ENCODE assay signal across 10 mouse cellular contexts in genomic region chr8:124633001-124633703, GRCm38 (mm10). TPM values are rescaled to one million over a fixed set of nuclear protein-coding genes. Genes with fewer than 3 reads are reported as not detected.
DNase-seq lines count a peak whose midpoint lies in the region; ATAC-seq and TF ChIP-seq lines count a peak whose summit lies in the region.
"Had no signal": no experiment of that assay in that cellular context is flagged by ENCODE, and none has a peak within 500 bp of the region (broad histone marks: within the 10 kb centered on the region; RNA-seq: fewer than 3 reads in every experiment).

No protein-coding gene starts in this region.

- no peaks in the 10 kb centered on the region for H3K9me3 ChIP-seq in stomach, embryonic 16.5 days (replicated peaks; ENCODE audit: control insufficient read depth, low read length)
- no peaks in the 10 kb centered on the region for H3K9me3 ChIP-seq in hindbrain, postnatal 0 days (ENCODE audit: low read length)
- H3K9me3 ChIP-seq in forebrain, embryonic 13.5 days (replicated peaks) = no peaks in the 10 kb centered on the region
- H3K9me3 ChIP-seq: embryonic facial prominence, embryonic 12.5 days had no signal

- no peak for TF ChIP-seq CTCF in hindbrain, postnatal 0 days (IDR thresholded peaks at IDR 0.05; ENCODE audit: low read depth)

- H3K4me2 ChIP-seq in stomach, embryonic 16.5 days (ENCODE audit: low read depth, low read length) = no peak overlapping the region
- H3K4me2 ChIP-seq in hindbrain, postnatal 0 days (ENCODE audit: low read depth, low read length) = no peak overlapping the region
- H3K4me2 ChIP-seq in forebrain, embryonic 13.5 days = no peak overlapping the region
- H3K4me2 ChIP-seq: embryonic facial prominence, embryonic 12.5 days had no signal

- no peaks in the 10 kb centered on the region for H3K27me3 ChIP-seq in stomach, embryonic 16.5 days (ENCODE audit: control insufficient read depth, insufficient read depth, low read length)
- no peaks in the 10 kb centered on the region for H3K27me3 ChIP-seq in hindbrain, postnatal 0 days (ENCODE audit: insufficient read depth, low read length)
- no peaks in the 10 kb centered on the region for H3K27me3 ChIP-seq in forebrain, embryonic 13.5 days
- H3K27me3 ChIP-seq: embryonic facial prominence, embryonic 12.5 days had no signal

- DNase-seq in frontal cortex, postnatal 25 days (ENCODE audit: low spot score in 2 of 2) = no peak
- DNase-seq in heart, postnatal 14 days = peak; percentile 86 to 90
- peak; percentile 29 to 78 for DNase-seq in left cerebral cortex, postnatal 14 days (ENCODE audit: low spot score in 2 of 2)
- DNase-seq in hindbrain, postnatal 0 days (ENCODE audit: low spot score) = no peak

- intact Hi-C loops in heart, postnatal 14 days (cut with DNase I) = loop anchor here (2.0 kb wide), 1 partner anchor 30 kb away; the partner anchor contains the start of gene 2310022B05Rik
- intact Hi-C loops in left cerebral cortex, postnatal 14 days (cut with DNase I) = no loop called here

- 54% methylated on average over 14 of the region's 14 CpGs for WGBS in stomach, embryonic 16.5 days
- 86% methylated on average over 14 of the region's 14 CpGs for WGBS in hindbrain, postnatal 0 days
- 88% methylated on average over 14 of the region's 14 CpGs for WGBS in forebrain, embryonic 13.5 days

- H3K9ac ChIP-seq in stomach, embryonic 16.5 days (ENCODE audit: low read length) = peak overlapping the region; percentile 43; the same call in 1 of the 2 replicates
- H3K9ac ChIP-seq in hindbrain, postnatal 0 days (replicated peaks; ENCODE audit: low read length) = no peak overlapping the region
- H3K9ac ChIP-seq in forebrain, embryonic 13.5 days = no peak overlapping the region
- H3K9ac ChIP-seq: embryonic facial prominence, embryonic 12.5 days had no signal

- peaks cover 7% of the 10 kb centered on the region for H3K36me3 ChIP-seq in stomach, embryonic 16.5 days (ENCODE audit: control insufficient read depth, insufficient read depth, low read length)
- peaks cover 19% of the 10 kb centered on the region for H3K36me3 ChIP-seq in hindbrain, postnatal 0 days (ENCODE audit: insufficient read depth, low read length)
- H3K36me3 ChIP-seq in forebrain, embryonic 13.5 days (ENCODE audit: poor library complexity, severe bottlenecking) = peaks cover 33% of the 10 kb centered on the region

- peaks cover 23% of the 10 kb centered on the region for H3K4me1 ChIP-seq in stomach, embryonic 16.5 days (ENCODE audit: control insufficient read depth, insufficient read depth, low read length)
- peaks cover 9% of the 10 kb centered on the region for H3K4me1 ChIP-seq in hindbrain, postnatal 0 days (ENCODE audit: insufficient read depth, low read length)
- H3K4me1 ChIP-seq in forebrain, embryonic 13.5 days = peaks cover 8% of the 10 kb centered on the region

- ATAC-seq in frontal cortex, adult (ENCODE audit: low TSS enrichment) = peak; percentile 33
- peak; percentile 42; the same call in 1 of the 2 replicates for ATAC-seq in common myeloid progenitor, adult 5-6 weeks (replicated peaks; ENCODE audit: low read depth, poor library complexity, severe bottlenecking)
- ATAC-seq in stomach, embryonic 16.5 days (ENCODE audit: insufficient read depth, low FRiP score) = peak; percentile 79
- no peak for ATAC-seq in hindbrain, postnatal 0 days
- ATAC-seq in forebrain, embryonic 13.5 days = no peak

- peak overlapping the region; percentile 91 for H3K27ac ChIP-seq in stomach, embryonic 16.5 days (ENCODE audit: low read length)
- no peak overlapping the region for H3K27ac ChIP-seq in hindbrain, postnatal 0 days
- H3K27ac ChIP-seq in forebrain, embryonic 13.5 days = no peak overlapping the region
- H3K27ac ChIP-seq: embryonic facial prominence, embryonic 12.5 days had no signal

- H3K4me3 ChIP-seq in stomach, embryonic 16.5 days (replicated peaks; ENCODE audit: low read length) = no peak overlapping the region
- no peak overlapping the region for H3K4me3 ChIP-seq in hindbrain, postnatal 0 days (ENCODE audit: low read length)
- no peak overlapping the region for H3K4me3 ChIP-seq in forebrain, embryonic 13.5 days
- H3K4me3 ChIP-seq: embryonic facial prominence, embryonic 12.5 days had no signal

RNA-seq across cellular contexts. Expression of gene 2310022B05Rik, which starts 30.0 kb away (rescaled TPM):
- 3.3 and 5.4 TPM in 2 replicates for total RNA-seq in common myeloid progenitor, adult 5-6 weeks (2017)
- total RNA-seq in heart, postnatal 14 days (2021) = 100 to 1,000 TPM in 1 of 2 experiments, 10 to 100 TPM in 1; 85.6 to 103 TPM
- 10 to 100 TPM; 50.4 to 60.0 TPM for total RNA-seq in left cerebral cortex, postnatal 14 days (2021)
- 23.3 and 23.5 TPM in 2 replicates for polyA plus RNA-seq in stomach, embryonic 16.5 days (2015; fragmentation: Nextera tagmentation; extraction: Ambion mirVana)
- 100 and 106 TPM in 2 replicates for total RNA-seq in hindbrain, postnatal 0 days (2014; rRNA removed)
- polyA plus RNA-seq in hindbrain, postnatal 0 days (2015; fragmentation: Nextera tagmentation; extraction: Ambion mirVana) = 27.0 and 30.2 TPM in 2 replicates
- polyA plus RNA-seq in forebrain, embryonic 13.5 days (2015; fragmentation: Nextera tagmentation; extraction: Ambion mirVana) = 18.0 and 19.2 TPM in 2 replicates

RNA-seq across cellular contexts. Expression of gene Capn9, which starts 57.2 kb away (rescaled TPM):
- not detected in 2 replicates for total RNA-seq in common myeloid progenitor, adult 5-6 weeks (2017)
- total RNA-seq in heart, postnatal 14 days (2021) = under 1 TPM in 1 of 2 experiments, not detected in 1; 0.10 TPM
- not detected for total RNA-seq in left cerebral cortex, postnatal 14 days (2021)
- polyA plus RNA-seq in stomach, embryonic 16.5 days (2015; fragmentation: Nextera tagmentation; extraction: Ambion mirVana) = 0.31 and 0.34 TPM in 2 replicates
- total RNA-seq in hindbrain, postnatal 0 days (2014; rRNA removed) = not detected in 2 replicates
- 0.29 and 0.39 TPM in 2 replicates for polyA plus RNA-seq in hindbrain, postnatal 0 days (2015; fragmentation: Nextera tagmentation; extraction: Ambion mirVana)
- polyA plus RNA-seq in forebrain, embryonic 13.5 days (2015; fragmentation: Nextera tagmentation; extraction: Ambion mirVana) = 0.06 TPM in 1 of 2 replicates, not detected in the other
- total RNA-seq: liver, adult 2 months had no signal
- polyA plus RNA-seq: embryonic facial prominence, embryonic 12.5 days; liver, adult 2 months had no signal

Comparison
In these comparisons a context has a peak if more than half of its experiments do, and no peak if none do; other contexts are left out.
1. ATAC-seq: peak in frontal cortex, adult (single experiment), common myeloid progenitor, adult 5-6 weeks (single experiment) and stomach, embryonic 16.5 days (single experiment); none in hindbrain, postnatal 0 days (single experiment) and forebrain, embryonic 13.5 days (single experiment).
2. DNase-seq: peak in heart, postnatal 14 days (2 of 2) and left cerebral cortex, postnatal 14 days (2 of 2); none in frontal cortex, postnatal 25 days (0 of 2) and hindbrain, postnatal 0 days (single experiment).